Mouse (Mus musculus) liver, embryonic 14.5 days (tissue): Measurements from ENCODE around the gene Igfbp3.

Experiments
- CTCF ChIP-seq: IDR thresholded peaks from 2 replicates; pipeline ENCODE4 v1.5.1; 2016; ENCODE audit warnings: antibody characterized with exemption, low read depth, control low read depth
- EP300 ChIP-seq: IDR thresholded peaks from 2 replicates; pipeline ENCODE4 v1.6.1; 2016; ENCODE audit warnings: antibody characterized with exemption, low read depth

- TF ChIP-seq CTCF (no peak), EP300 (no peak)
These were observed 31.2 kb downstream of the Igfbp3 start for GRCm38 (mm10) chr11:7182409-7183042.
